Mouse (Mus musculus) stomach, postnatal 0 days (tissue): Measurements from ENCODE around the gene Dusp11. TPM values are rescaled to one million over a fixed set of nuclear protein-coding genes. Genes with fewer than 3 reads are reported as not detected.
"Not testable (repeated sequence)": the region's sequence is repeated elsewhere in the genome, so short reads cannot be mapped to it uniquely, and the experiment has no call there.

Experiments used
- ATAC-seq: fragments of 200-750 bp; cut with Nextera tagmentation; 2 replicates; pipeline ENCODE4 v1.8.0; 2017; ENCODE audit not compliant: low FRiP score, low TSS enrichment
- DNase-seq: peaks from one replicate; pipeline ENCODE4 v3.0.0-alpha.2; 2016; ENCODE audit warnings: low spot score
- H3K27ac ChIP-seq: fragments of 300-500 bp; sonication (generic); replicated peaks from 2 replicates; pipeline ENCODE4 v1.5.1; 2014; ENCODE audit warnings: mild to moderate bottlenecking, control low read depth
- H3K27me3 ChIP-seq: fragments of 300-500 bp; sonication (generic); 2 replicates; pipeline ENCODE4 v1.6.1; 2014; ENCODE audit warnings: low read length; ENCODE audit not compliant: control insufficient read depth, insufficient read depth
- H3K36me3 ChIP-seq: fragments of 300-500 bp; sonication (generic); 2 replicates; pipeline ENCODE4 v1.6.1; 2014; ENCODE audit warnings: low read length, mixed read lengths; ENCODE audit not compliant: control insufficient read depth, insufficient read depth
- H3K4me1 ChIP-seq: fragments of 300-500 bp; sonication (generic); replicated peaks from 2 replicates; pipeline ENCODE4 v1.6.1; 2014; ENCODE audit warnings: antibody characterized with exemption; ENCODE audit not compliant: control insufficient read depth, insufficient read depth
- H3K4me2 ChIP-seq: fragments of 300-500 bp; sonication (generic); replicated peaks from 2 replicates; pipeline ENCODE4 v1.6.1; 2014; ENCODE audit warnings: low read depth, mild to moderate bottlenecking, control low read depth, moderate library complexity
- H3K4me3 ChIP-seq: fragments of 300-500 bp; sonication (generic); 2 replicates; pipeline ENCODE4 v1.5.1; 2014; ENCODE audit warnings: low read depth, low read length, control low read depth
- H3K9ac ChIP-seq: fragments of 300-500 bp; sonication (generic); 2 replicates; pipeline ENCODE4 v1.6.1; 2014; ENCODE audit warnings: mild to moderate bottlenecking, low read length, control low read depth, mixed read lengths
- H3K9me3 ChIP-seq: fragments of 300-500 bp; sonication (generic); 2 replicates; pipeline ENCODE4 v1.6.1; 2016; ENCODE audit warnings: low read length; ENCODE audit not compliant: control insufficient read depth
- CTCF ChIP-seq: IDR thresholded peaks from 2 replicates; pipeline ENCODE4 v1.5.1; 2016; ENCODE audit warnings: antibody characterized with exemption, low read depth, mild to moderate bottlenecking, moderate library complexity
- EP300 ChIP-seq: optimal IDR thresholded peaks from 2 replicates; pipeline ENCODE3; 2016; ENCODE audit warnings: antibody characterized with exemption
- WGBS: fragments of 180-500 bp; shearing (Covaris S2); extraction: QIAGEN DNeasy Blood & Tissue Kit; methylation state at CpG from one replicate; pipeline ENCODE4 v1.1.7; 2014; 5-methylcytosine and 5-hydroxymethylcytosine counted together
- polyA plus RNA-seq: library from polyadenylated mRNA; unstranded; fragments of >200 nt; fragmentation: Nextera tagmentation; extraction: Ambion mirVana; gene quantifications from 2 replicates; pipeline ENCODE4 v1.2.1, GENCODE M21; 2015

Gene Dusp11
- polyA plus RNA-seq, 1 experiment from 2014 or later: 43.9 TPM

GRCm38 (mm10) chr6:85942469-85942868 is 19.0 kb downstream of the Dusp11 start:
- DNase-seq: no peak
- H3K4me2 ChIP-seq: no peak overlapping the region
- H3K4me3 ChIP-seq: no peak overlapping the region
- H3K9ac ChIP-seq: no peak overlapping the region
- no peaks in the 10 kb centered on the region for H3K4me1 ChIP-seq
- no peak overlapping the region for H3K27ac ChIP-seq
- 88% methylated on average over 3 of the region's 3 CpGs for WGBS
- H3K9me3 ChIP-seq: no peaks in the 10 kb centered on the region
- no peak for ATAC-seq
- H3K36me3 ChIP-seq: peaks cover 12% of the 10 kb centered on the region
- H3K27me3 ChIP-seq: no peaks in the 10 kb centered on the region
- TF ChIP-seq EP300 (no peak), CTCF (no peak)

- TF ChIP-seq CTCF (no peak), EP300 (no peak)
- H3K9me3 ChIP-seq: no peaks in the 10 kb centered on the region
- no peak overlapping the region for H3K4me2 ChIP-seq
- DNase-seq (no peak), ATAC-seq (no peak)
- H3K4me3 ChIP-seq: no peak overlapping the region
- H3K36me3 ChIP-seq: no peaks in the 10 kb centered on the region; the same call in 1 of the 2 replicates
- H3K27me3 ChIP-seq: no peaks in the 10 kb centered on the region
- no peak overlapping the region for H3K27ac ChIP-seq
- H3K9ac ChIP-seq: no peak overlapping the region
- 65% methylated on average over 10 of the region's 10 CpGs for WGBS
- H3K4me1 ChIP-seq: no peaks in the 10 kb centered on the region
Measured at GRCm38 (mm10) chr6:85938701-85939100, 22.8 kb downstream of the Dusp11 start.

DNA sequence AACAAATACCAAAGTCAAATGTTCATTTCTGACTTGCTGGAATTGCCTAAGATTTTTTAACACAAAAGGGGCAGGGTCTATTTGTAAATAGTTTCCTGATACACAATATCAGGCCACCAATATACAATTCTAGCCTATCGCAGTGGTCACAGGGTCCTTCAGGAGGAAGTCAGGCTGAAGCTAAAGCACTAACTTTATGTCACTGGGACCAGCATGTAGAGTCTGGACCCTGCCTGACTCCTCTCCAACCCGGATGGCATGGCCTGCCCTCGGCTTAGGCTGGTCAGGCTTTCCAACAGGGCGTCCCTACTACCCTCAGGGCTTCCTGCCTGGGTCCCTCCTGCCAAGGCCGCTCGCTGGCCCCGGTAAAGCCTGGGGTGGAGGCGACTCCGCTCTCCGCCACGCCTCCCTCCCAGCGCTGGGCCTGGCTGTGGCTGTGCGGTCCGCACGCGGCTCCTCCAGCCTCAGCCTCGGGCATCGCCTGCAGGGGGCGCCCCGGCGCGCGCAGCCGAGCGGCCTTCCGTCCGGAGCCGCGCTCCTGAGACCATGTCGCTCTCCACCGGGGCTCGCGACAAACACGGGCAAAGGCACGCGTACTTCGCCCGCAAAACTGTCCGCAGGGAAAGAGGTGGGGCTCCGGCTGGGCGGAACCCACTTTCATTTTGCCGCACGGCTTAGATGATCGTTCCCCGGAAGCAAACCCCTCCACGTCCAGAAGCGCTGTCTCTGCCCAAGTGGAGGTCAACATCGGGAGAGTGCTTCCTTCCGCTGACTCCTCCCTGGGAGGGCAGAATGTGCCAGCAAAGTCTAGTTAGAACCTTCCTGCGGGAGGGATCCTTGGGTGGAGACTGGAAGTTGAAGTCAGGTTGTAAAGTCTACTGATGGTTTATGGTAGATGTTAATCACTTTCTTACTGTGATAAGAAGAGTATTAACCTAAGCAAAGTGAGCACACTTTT is 24.7 kb downstream of the Dusp11 start:
- not testable (repeated sequence) for H3K4me1 ChIP-seq, H3K36me3 ChIP-seq, H3K27me3 ChIP-seq, H3K9me3 ChIP-seq
- ATAC-seq (peak; percentile 97), DNase-seq (peak; percentile 83)
- peak overlapping the region; percentile 20 for H3K27ac ChIP-seq
- 1% methylated on average over 32 of the region's 50 CpGs for WGBS
- peak; percentile 71 for TF ChIP-seq CTCF
- H3K4me3 ChIP-seq: peak overlapping the region; percentile 37
- peak overlapping the region; percentile 58 for H3K4me2 ChIP-seq
- H3K9ac ChIP-seq: peak overlapping the region; percentile 58

DNA sequence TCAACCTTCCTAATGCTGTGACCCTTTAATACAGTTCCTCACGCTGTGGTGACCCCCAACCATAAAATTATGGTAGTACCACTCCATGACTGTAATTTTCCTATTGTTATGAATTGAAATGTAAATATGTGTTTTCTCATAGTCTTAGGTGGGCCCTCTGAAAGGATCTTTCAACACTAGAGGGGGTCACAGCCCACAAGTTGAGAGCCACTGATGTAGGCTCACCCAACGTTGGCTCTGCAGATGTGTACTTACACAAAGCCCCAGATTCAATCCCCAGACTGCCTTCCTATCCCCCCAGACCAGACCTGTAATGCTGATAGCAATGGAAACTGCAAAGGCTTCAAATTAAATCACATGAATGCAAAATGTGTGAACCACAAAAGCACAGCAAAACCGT is 25.8 kb downstream of the Dusp11 start:
- Histone ChIP-seq H3K4me2 (no peak overlapping the region), H3K27ac (no peak overlapping the region), H3K36me3 (no peaks in the 10 kb centered on the region), H3K9me3 (no peaks in the 10 kb centered on the region), H3K4me3 (no peak overlapping the region), H3K9ac (no peak overlapping the region), H3K4me1 (no peaks in the 10 kb centered on the region), H3K27me3 (no peaks in the 10 kb centered on the region)
- ATAC-seq (no peak), DNase-seq (no peak)
- WGBS: 69% methylated on average over 3 of the region's 3 CpGs
- no peak for TF ChIP-seq EP300
- TF ChIP-seq CTCF: peak; percentile 52

DNA sequence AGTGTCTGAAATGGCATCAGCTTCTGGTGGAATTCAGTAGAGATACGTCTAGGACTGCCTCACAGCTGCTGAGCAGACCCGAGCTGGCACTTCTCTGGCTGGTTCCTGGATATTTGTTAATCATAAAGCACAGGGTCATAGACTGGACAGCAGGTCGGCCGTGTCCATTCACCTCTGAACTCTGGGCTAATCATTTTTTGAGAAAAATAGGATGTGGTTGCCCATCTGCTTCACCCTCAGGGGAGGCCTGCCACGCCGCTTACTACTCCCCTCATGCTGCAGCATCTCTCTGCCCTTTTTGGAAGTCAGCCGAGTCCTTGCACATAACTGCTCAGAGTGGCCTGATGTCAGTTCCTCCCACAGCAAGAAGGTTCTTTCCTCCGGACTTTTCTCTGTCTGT is 27.4 kb downstream of the Dusp11 start:
- H3K9me3 ChIP-seq: no peaks in the 10 kb centered on the region
- no peak overlapping the region for H3K4me2 ChIP-seq
- TF ChIP-seq EP300 (no peak), CTCF (no peak)
- no peak overlapping the region for H3K4me3 ChIP-seq
- ATAC-seq (no peak), DNase-seq (no peak)
- peaks cover 2% of the 10 kb centered on the region; the same call in 1 of the 2 replicates for H3K36me3 ChIP-seq
- H3K27ac ChIP-seq: no peak overlapping the region
- no peaks in the 10 kb centered on the region for H3K4me1 ChIP-seq
- 75% methylated on average over 8 of the region's 8 CpGs for whole genome bisulfite sequencing
- no peak overlapping the region for H3K9ac ChIP-seq
- H3K27me3 ChIP-seq: no peaks in the 10 kb centered on the region

- H3K27ac ChIP-seq: no peak overlapping the region
- no peaks in the 10 kb centered on the region for H3K4me1 ChIP-seq
- 74% methylated on average over 1 of the region's 1 CpGs for WGBS
- H3K4me2 ChIP-seq: no peak overlapping the region
- no peak overlapping the region for H3K4me3 ChIP-seq
- DNase-seq (no peak), ATAC-seq (no peak)
- H3K9me3 ChIP-seq: no peaks in the 10 kb centered on the region
- H3K36me3 ChIP-seq: peaks cover 21% of the 10 kb centered on the region
- H3K27me3 ChIP-seq: no peaks in the 10 kb centered on the region
- no peak overlapping the region for H3K9ac ChIP-seq
- no peak for TF ChIP-seq EP300
- TF ChIP-seq CTCF: no peak
Measured at GRCm38 (mm10) chr6:85929312-85929711, 32.2 kb downstream of the Dusp11 start.
